Mouse (Mus musculus): Measurements from ENCODE around the gene Frmpd2. TPM values are rescaled to one million over a fixed set of nuclear protein-coding genes. Genes with fewer than 3 reads are reported as not detected.

The Frmpd2 gene
- polyA plus RNA-seq, 1 experiment: 0.56 TPM

GRCm38 (mm10) chr14:33526621-33527020, 55.1 kb downstream of the Frmpd2 start:
- Histone ChIP-seq H3K27me3 (ENCODE audit: control insufficient read depth, insufficient read depth, low read length) (no peaks in the 10 kb centered on the region), H3K36me3 (ENCODE audit: control insufficient read depth, insufficient read depth, low read length) (no peaks in the 10 kb centered on the region), H3K4me3 (ENCODE audit: control insufficient read depth, low read depth, low read length) (no peak overlapping the region), H3K27ac (ENCODE audit: control insufficient read depth, insufficient read depth, low read depth, low read length) (no peak overlapping the region), H3K4me1 (ENCODE audit: control insufficient read depth, insufficient read depth, low read length) (no peaks in the 10 kb centered on the region)
- TF ChIP-seq POLR2A (IDR thresholded peaks at IDR 0.05; ENCODE audit: control insufficient read depth, low read depth, low read length) (no peak), CTCF (IDR thresholded peaks at IDR 0.05; ENCODE audit: control insufficient read depth, insufficient read depth, insufficient replicate concordance, low read depth, low read length) (no peak)

GRCm38 (mm10) chr14:33527938-33528337, 56.4 kb downstream of the Frmpd2 start:
- no peaks in the 10 kb centered on the region for H3K4me1 ChIP-seq (ENCODE audit: control insufficient read depth, insufficient read depth, low read length)
- H3K36me3 ChIP-seq (ENCODE audit: control insufficient read depth, insufficient read depth, low read length): no peaks in the 10 kb centered on the region
- no peaks in the 10 kb centered on the region for H3K27me3 ChIP-seq (ENCODE audit: control insufficient read depth, insufficient read depth, low read length)
- H3K4me3 ChIP-seq (ENCODE audit: control insufficient read depth, low read depth, low read length): no peak overlapping the region
- H3K27ac ChIP-seq (ENCODE audit: control insufficient read depth, insufficient read depth, low read depth, low read length): no peak overlapping the region
- TF ChIP-seq CTCF (IDR thresholded peaks at IDR 0.05; ENCODE audit: control insufficient read depth, insufficient read depth, insufficient replicate concordance, low read depth, low read length) (no peak), POLR2A (IDR thresholded peaks at IDR 0.05; ENCODE audit: control insufficient read depth, low read depth, low read length) (no peak)

- TF ChIP-seq POLR2A (IDR thresholded peaks at IDR 0.05; ENCODE audit: control insufficient read depth, low read depth, low read length) (no peak), CTCF (IDR thresholded peaks at IDR 0.05; ENCODE audit: control insufficient read depth, insufficient read depth, insufficient replicate concordance, low read depth, low read length) (no peak)
- H3K36me3 ChIP-seq (ENCODE audit: control insufficient read depth, insufficient read depth, low read length): no peaks in the 10 kb centered on the region
- H3K4me1 ChIP-seq (ENCODE audit: control insufficient read depth, insufficient read depth, low read length): no peaks in the 10 kb centered on the region
Measured at GRCm38 (mm10) chr14:33531331-33531912, 59.9 kb downstream of the Frmpd2 start.

GRCm38 (mm10) chr14:33532792-33533191, 61.3 kb downstream of the Frmpd2 start:
- Histone ChIP-seq H3K27me3 (ENCODE audit: control insufficient read depth, insufficient read depth, low read length) (no peaks in the 10 kb centered on the region), H3K36me3 (ENCODE audit: control insufficient read depth, insufficient read depth, low read length) (no peaks in the 10 kb centered on the region), H3K4me3 (ENCODE audit: control insufficient read depth, low read depth, low read length) (no peak overlapping the region), H3K4me1 (ENCODE audit: control insufficient read depth, insufficient read depth, low read length) (no peaks in the 10 kb centered on the region), H3K27ac (ENCODE audit: control insufficient read depth, insufficient read depth, low read depth, low read length) (no peak overlapping the region)
- no peak for TF ChIP-seq CTCF (IDR thresholded peaks at IDR 0.05; ENCODE audit: control insufficient read depth, insufficient read depth, insufficient replicate concordance, low read depth, low read length)
- TF ChIP-seq POLR2A (IDR thresholded peaks at IDR 0.05; ENCODE audit: control insufficient read depth, low read depth, low read length): no peak

More at GRCm38 (mm10) chr14:33531331-33531912, 59.9 kb downstream of the Frmpd2 start:
- Histone ChIP-seq H3K27me3 (ENCODE audit: control insufficient read depth, insufficient read depth, low read length) (no peaks in the 10 kb centered on the region), H3K4me3 (ENCODE audit: control insufficient read depth, low read depth, low read length) (no peak overlapping the region), H3K27ac (ENCODE audit: control insufficient read depth, insufficient read depth, low read depth, low read length) (no peak overlapping the region)

- no peaks in the 10 kb centered on the region for H3K27me3 ChIP-seq (ENCODE audit: control insufficient read depth, insufficient read depth, low read length)
Measured at GRCm38 (mm10) chr14:33533516-33533915, 62.0 kb downstream of the Frmpd2 start.

GRCm38 (mm10) chr14:33535317-33535716, 63.8 kb downstream of the Frmpd2 start:
- no peak overlapping the region for H3K4me3 ChIP-seq (ENCODE audit: control insufficient read depth, low read depth, low read length)
- no peak overlapping the region for H3K27ac ChIP-seq (ENCODE audit: control insufficient read depth, insufficient read depth, low read depth, low read length)
- no peaks in the 10 kb centered on the region for H3K27me3 ChIP-seq (ENCODE audit: control insufficient read depth, insufficient read depth, low read length)
- H3K36me3 ChIP-seq (ENCODE audit: control insufficient read depth, insufficient read depth, low read length): no peaks in the 10 kb centered on the region
- H3K4me1 ChIP-seq (ENCODE audit: control insufficient read depth, insufficient read depth, low read length): no peaks in the 10 kb centered on the region
- TF ChIP-seq CTCF (IDR thresholded peaks at IDR 0.05; ENCODE audit: control insufficient read depth, insufficient read depth, insufficient replicate concordance, low read depth, low read length): no peak
- no peak for TF ChIP-seq POLR2A (IDR thresholded peaks at IDR 0.05; ENCODE audit: control insufficient read depth, low read depth, low read length)

More at GRCm38 (mm10) chr14:33533516-33533915, 62.0 kb downstream of the Frmpd2 start:
- no peaks in the 10 kb centered on the region for H3K36me3 ChIP-seq (ENCODE audit: control insufficient read depth, insufficient read depth, low read length)
- H3K4me1 ChIP-seq (ENCODE audit: control insufficient read depth, insufficient read depth, low read length): no peaks in the 10 kb centered on the region
- H3K27ac ChIP-seq (ENCODE audit: control insufficient read depth, insufficient read depth, low read depth, low read length): no peak overlapping the region
- TF ChIP-seq POLR2A (IDR thresholded peaks at IDR 0.05; ENCODE audit: control insufficient read depth, low read depth, low read length) (no peak), CTCF (IDR thresholded peaks at IDR 0.05; ENCODE audit: control insufficient read depth, insufficient read depth, insufficient replicate concordance, low read depth, low read length) (no peak)
- H3K4me3 ChIP-seq (ENCODE audit: control insufficient read depth, low read depth, low read length): no peak overlapping the region

GRCm38 (mm10) chr14:33539559-33540167, 68.2 kb downstream of the Frmpd2 start:
- H3K4me1 ChIP-seq (ENCODE audit: control insufficient read depth, insufficient read depth, low read length): no peaks in the 10 kb centered on the region
- no peak overlapping the region for H3K27ac ChIP-seq (ENCODE audit: control insufficient read depth, insufficient read depth, low read depth, low read length)
- no peaks in the 10 kb centered on the region for H3K36me3 ChIP-seq (ENCODE audit: control insufficient read depth, insufficient read depth, low read length)
- H3K4me3 ChIP-seq (ENCODE audit: control insufficient read depth, low read depth, low read length): no peak overlapping the region
- H3K27me3 ChIP-seq (ENCODE audit: control insufficient read depth, insufficient read depth, low read length): no peaks in the 10 kb centered on the region
- TF ChIP-seq POLR2A (IDR thresholded peaks at IDR 0.05; ENCODE audit: control insufficient read depth, low read depth, low read length) (no peak), CTCF (IDR thresholded peaks at IDR 0.05; ENCODE audit: control insufficient read depth, insufficient read depth, insufficient replicate concordance, low read depth, low read length) (no peak)
